Mouse (Mus musculus) subcutaneous adipose tissue, adult 2 months (tissue): ENCODE data around the gene Trim32. TPM values are rescaled to one million over a fixed set of nuclear protein-coding genes. Genes with fewer than 3 reads are reported as not detected.

Experiments
- polyA plus RNA-seq: library from polyadenylated mRNA; depleted of rRNA; stranded (reverse); fragments of >200 nt; gene quantifications from 2 replicates; pipeline ENCODE4 v1.2.3, GENCODE M21; 2012; ENCODE audit warnings: low replicate concordance; rRNA removed

The Trim32 gene
- 15.9 and 34.5 TPM in 2 replicates for polyA plus RNA-seq

DNA sequence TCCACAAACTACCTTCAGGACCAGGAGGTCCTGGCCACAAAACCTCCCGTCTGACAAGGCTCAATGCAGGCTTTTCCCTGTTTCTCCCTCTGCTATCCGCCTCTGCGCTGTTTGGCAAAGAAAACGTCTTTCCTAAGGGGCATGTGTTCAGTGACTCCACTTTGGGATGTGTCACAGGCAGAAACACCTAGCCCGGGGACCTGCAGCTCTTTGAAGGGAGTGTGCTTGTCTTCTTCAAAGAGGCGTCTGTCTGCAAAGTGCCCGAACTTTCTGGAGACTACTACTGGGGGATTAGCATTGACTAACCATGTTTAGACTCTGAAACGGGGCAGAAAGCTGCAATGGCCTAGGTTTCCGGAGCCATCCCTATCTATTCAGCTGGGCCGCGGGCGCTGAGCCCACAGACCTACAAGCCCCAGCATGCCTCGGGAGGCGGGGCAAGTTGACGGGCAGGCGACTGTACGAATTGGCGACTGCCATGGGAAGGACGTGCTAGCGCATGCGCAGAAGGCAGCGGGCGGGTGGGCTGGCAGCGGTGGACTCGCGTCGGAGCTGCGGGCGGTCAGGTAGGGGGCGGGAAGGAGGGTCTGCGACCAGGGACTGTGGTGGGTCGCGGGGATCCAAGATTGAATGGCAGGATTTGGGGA, at the start of gene Trim32:
Gene Trim32, plus strand, starts transcription at position 483 of the 647 bp plus-strand sequence.

